8 mouse cellular contexts compared by ENCODE assay signal in genomic region chr6:113891225-113891967, GRCm38 (mm10).
A peak's percentile ranks its signal among the peaks of the same experiment; 100 is the strongest.
DNase-seq lines count a peak whose midpoint lies in the region; ATAC-seq lines count a peak whose summit lies in the region.

No protein-coding gene starts in this region.

- H3K27me3 ChIP-seq in heart, embryonic 10.5 days (ENCODE audit: insufficient read depth, poor library complexity, severe bottlenecking), result peaks cover 100% of the 10 kb centered on the region
- H3K27me3 ChIP-seq in embryonic facial prominence, embryonic 13.5 days, result peaks cover 63% of the 10 kb centered on the region
- peaks cover 28% of the 10 kb centered on the region for H3K27me3 ChIP-seq in midbrain, embryonic 13.5 days

- H3K4me1 ChIP-seq in heart, embryonic 10.5 days, result peaks cover 7% of the 10 kb centered on the region
- H3K4me1 ChIP-seq in embryonic facial prominence, embryonic 13.5 days, result peaks cover 12% of the 10 kb centered on the region
- peaks cover 45% of the 10 kb centered on the region for H3K4me1 ChIP-seq in midbrain, embryonic 13.5 days (replicated peaks)

- no peak for DNase-seq in heart, embryonic 10.5 days (ENCODE audit: low spot score)
- no peak for DNase-seq in heart, postnatal 25 days (ENCODE audit: low spot score)
- peak; percentile 63 for DNase-seq in R1 (ENCODE audit: low read depth, low spot score)
- DNase-seq in layer of hippocampus, postnatal 10 days (ENCODE audit: low spot score in 2 of 2), result peak; percentile 69 to 75
- no peak for DNase-seq in spleen, postnatal 4 days (ENCODE audit: low spot score in 2 of 2)

- ATAC-seq in embryonic facial prominence, embryonic 13.5 days (ENCODE audit: insufficient number of reproducible peaks, insufficient read depth, low FRiP score, low TSS enrichment, low read depth), result 0 out of 2 replicates have a peak, but pooled peaks have one; percentile 23
- ATAC-seq in midbrain, embryonic 13.5 days, result peak; percentile 82
- no peak for ATAC-seq in erythroid progenitor cell, adult 5-6 weeks (replicated peaks; ENCODE audit: low FRiP score, poor library complexity, severe bottlenecking)

- no peaks in the 10 kb centered on the region for H3K36me3 ChIP-seq in heart, embryonic 10.5 days
- no peaks in the 10 kb centered on the region for H3K36me3 ChIP-seq in embryonic facial prominence, embryonic 13.5 days
- no peaks in the 10 kb centered on the region for H3K36me3 ChIP-seq in midbrain, embryonic 13.5 days

- under 1% methylated on average over 47 of the region's 49 CpGs for WGBS in heart, embryonic 10.5 days
- under 1% methylated on average over 37 of the region's 49 CpGs for WGBS in embryonic facial prominence, embryonic 13.5 days
- under 1% methylated on average over 42 of the region's 49 CpGs for WGBS in midbrain, embryonic 13.5 days

- peak overlapping the region; percentile 55 for H3K4me3 ChIP-seq in heart, embryonic 10.5 days
- peak overlapping the region; percentile 44 for H3K4me3 ChIP-seq in embryonic facial prominence, embryonic 13.5 days
- peak overlapping the region; percentile 66 for H3K4me3 ChIP-seq in midbrain, embryonic 13.5 days (replicated peaks)

- intact Hi-C loops in heart, postnatal 25 days (cut with DNase I), result no loop called here

- peak overlapping the region; percentile 78 for H3K4me2 ChIP-seq in embryonic facial prominence, embryonic 13.5 days
- peak overlapping the region; percentile 81 for H3K4me2 ChIP-seq in midbrain, embryonic 13.5 days (replicated peaks)

- H3K9ac ChIP-seq in embryonic facial prominence, embryonic 13.5 days, result peak overlapping the region; percentile 52; the same call in 1 of the 2 replicates
- peak overlapping the region; percentile 83 for H3K9ac ChIP-seq in midbrain, embryonic 13.5 days (replicated peaks)

- no peaks in the 10 kb centered on the region for H3K9me3 ChIP-seq in heart, embryonic 10.5 days
- H3K9me3 ChIP-seq in embryonic facial prominence, embryonic 13.5 days, result no peaks in the 10 kb centered on the region
- H3K9me3 ChIP-seq in midbrain, embryonic 13.5 days, result no peaks in the 10 kb centered on the region

- H3K27ac ChIP-seq in heart, embryonic 10.5 days, result no peak overlapping the region
- H3K27ac ChIP-seq in embryonic facial prominence, embryonic 13.5 days, result no peak overlapping the region
- H3K27ac ChIP-seq in midbrain, embryonic 13.5 days, result peak overlapping the region; percentile 84

Comparison
In these comparisons a context has a peak if more than half of its experiments do, and no peak if none do; other contexts are left out.
1. DNase-seq: peak in R1 (single experiment) and layer of hippocampus, postnatal 10 days (2 of 2); none in heart, embryonic 10.5 days (single experiment), heart, postnatal 25 days (single experiment) and spleen, postnatal 4 days (0 of 2).
2. Peak in every context shown above with its lines, with median percentiles within 50 percentile points of each other: H3K4me3 ChIP-seq.